Mouse (Mus musculus) CH12.LX (cell line): ENCODE results near the gene Dusp2.

Source experiments
- CTCF ChIP-seq, 2 experiments: IDR thresholded peaks in 1 of 2; conservative IDR thresholded peaks in 1 of 2; 2 replicates each; pipeline ENCODE4 v1.5.1; 2011 to 2012; ENCODE audit warnings: low read depth in 2 of 2, low read length in 2 of 2, improper control_type of control experiment in 1 of 2, inconsistent platforms in 1 of 2, mild to moderate bottlenecking in 1 of 2, moderate library complexity in 1 of 2
- ELF1 ChIP-seq: IDR thresholded peaks from 2 replicates; pipeline ENCODE4 v1.6.1; 2014; ENCODE audit warnings: low read depth, mild to moderate bottlenecking, inconsistent platforms, low read length, improper control_type of control experiment
- ETS1 ChIP-seq: conservative IDR thresholded peaks from 2 replicates; pipeline ENCODE4 v1.6.1; 2012; ENCODE audit warnings: low read depth, mild to moderate bottlenecking, inconsistent platforms, low read length, improper control_type of control experiment, moderate library complexity
- MEF2A ChIP-seq: IDR thresholded peaks from 2 replicates; pipeline ENCODE4 v1.6.1; 2014; ENCODE audit warnings: low read depth, mild to moderate bottlenecking, inconsistent platforms, low read length, improper control_type of control experiment, borderline replicate concordance
- PAX5 ChIP-seq: IDR thresholded peaks from 2 replicates; pipeline ENCODE4 v1.6.1; 2012; ENCODE audit warnings: low read length, inconsistent platforms, mixed read lengths
- POLR2A ChIP-seq: IDR thresholded peaks from 2 replicates; pipeline ENCODE4 v1.6.1; 2011; ENCODE audit warnings: low read depth, mild to moderate bottlenecking, improper control_type of control experiment, low read length
- POLR2AphosphoS2 ChIP-seq: IDR thresholded peaks from 2 replicates; pipeline ENCODE4 v1.6.1; 2011; ENCODE audit warnings: low read depth, low read length, improper control_type of control experiment
- RCOR1 ChIP-seq: conservative IDR thresholded peaks from 2 replicates; pipeline ENCODE4 v1.6.1; 2012; ENCODE audit warnings: low read depth, mild to moderate bottlenecking, inconsistent platforms, low read length, improper control_type of control experiment
- TCF12 ChIP-seq: IDR thresholded peaks from 2 replicates; pipeline ENCODE4 v1.6.1; 2014; ENCODE audit warnings: low read depth, mild to moderate bottlenecking, inconsistent platforms, low read length, improper control_type of control experiment
- UBTF ChIP-seq: IDR thresholded peaks from 2 replicates; pipeline ENCODE4 v1.6.1; 2012; ENCODE audit warnings: low read depth, mild to moderate bottlenecking, inconsistent platforms, low read length, improper control_type of control experiment, moderate library complexity
- USF2 ChIP-seq: conservative IDR thresholded peaks from 2 replicates; pipeline ENCODE4 v1.6.1; 2011; ENCODE audit warnings: low read depth, low read length, improper control_type of control experiment
- ZC3H11A ChIP-seq: IDR thresholded peaks from 2 replicates; pipeline ENCODE4 v1.6.1; 2012; ENCODE audit warnings: low read depth, mild to moderate bottlenecking, inconsistent platforms, low read length, improper control_type of control experiment
- ZMIZ1 ChIP-seq: IDR thresholded peaks from 2 replicates; pipeline ENCODE4 v1.6.1; 2012; ENCODE audit warnings: low read depth, mild to moderate bottlenecking, inconsistent platforms, low read length, improper control_type of control experiment

GRCm38 (mm10) chr2:127374131-127374530, 38.2 kb downstream of the Dusp2 start:
- no peak for TF ChIP-seq PAX5
- no peak for TF ChIP-seq POLR2A
- TF ChIP-seq ETS1 = no peak
- TF ChIP-seq CTCF (conservative IDR thresholded peaks at IDR 0.05 in 1 of 2, IDR thresholded peaks at IDR 0.05 in 1 of 2; ENCODE audit: low read depth in 2 of 2, low read length in 2 of 2) = no peak
- no peak for TF ChIP-seq USF2
- TF ChIP-seq ZMIZ1 = no peak
- TF ChIP-seq MEF2A = no peak
- TF ChIP-seq RCOR1 = no peak
- TF ChIP-seq POLR2AphosphoS2 = no peak
- no peak for TF ChIP-seq TCF12
- no peak for TF ChIP-seq UBTF
- no peak for TF ChIP-seq ZC3H11A
- TF ChIP-seq ELF1 = no peak
